Mouse (Mus musculus): ENCODE results near the gene Coro1a.
A peak's percentile ranks its signal among the peaks of the same experiment; 100 is the strongest.

DNA sequence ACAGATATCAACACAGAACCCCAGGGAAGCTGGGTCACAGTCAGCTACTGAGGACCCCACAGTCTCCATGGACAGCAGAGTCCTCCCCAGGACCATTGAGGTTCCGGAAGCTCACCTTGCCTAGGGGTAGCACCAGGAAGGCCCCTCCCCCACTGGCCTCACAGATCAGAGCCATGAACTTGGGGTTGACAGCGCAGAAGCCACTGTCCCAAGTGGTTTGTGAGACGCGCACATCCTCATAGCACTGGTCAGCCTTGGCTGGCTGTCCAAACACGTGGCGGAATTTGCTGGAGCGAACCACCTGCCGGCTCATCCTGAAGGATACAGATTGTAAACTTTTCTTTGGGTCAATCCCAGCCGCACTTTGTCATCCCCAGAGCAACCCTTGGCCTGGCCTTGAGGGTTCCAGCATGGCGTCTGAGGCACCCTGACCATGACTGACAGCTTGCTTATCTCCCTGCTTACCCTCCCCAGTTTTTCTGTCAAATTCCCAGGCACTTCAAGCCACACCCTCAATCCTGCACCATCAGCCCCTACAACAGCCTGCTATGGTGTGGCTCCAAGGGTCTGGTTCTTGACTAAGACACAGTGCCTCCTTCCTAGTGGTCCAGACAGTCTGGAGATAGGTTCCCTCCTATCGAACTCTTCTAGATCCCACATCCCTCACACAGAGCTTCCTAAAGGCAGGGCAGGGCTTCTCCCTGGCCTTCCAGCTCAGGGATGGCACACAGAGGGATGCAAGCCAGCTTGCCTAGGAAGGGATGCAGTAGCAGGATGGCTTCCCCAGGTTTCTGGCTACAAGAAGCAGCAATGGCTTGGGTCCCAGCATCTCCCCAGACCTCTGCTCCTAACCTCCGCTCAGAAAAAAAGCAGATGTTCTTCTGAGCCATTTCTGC lies 4.5 kb downstream of the Coro1a start:
- TF ChIP-seq CTCF (IDR thresholded peaks at IDR 0.05; ENCODE audit: insufficient read depth, low read length) (no peak), POLR2A (IDR thresholded peaks at IDR 0.05; ENCODE audit: borderline replicate concordance, extremely low read depth, low read depth, low read length) (peak; percentile 20; the same call in 1 of the 2 replicates)

Measured in lung, adult 2 months (tissue).